Comparison of ENCODE assay signal across 8 mouse cellular contexts in genomic region chr9:61914203-61914916, GRCm38 (mm10). TPM values are rescaled to one million over a fixed set of nuclear protein-coding genes. Genes with fewer than 3 reads are reported as not detected.
DNase-seq lines count a peak whose midpoint lies in the region; ATAC-seq and TF ChIP-seq lines count a peak whose summit lies in the region.

Gene Rplp1, minus strand, starts transcription at chr9:61914542.

- TF ChIP-seq POLR2A in brain, embryonic 14.5 days (IDR thresholded peaks at IDR 0.05; ENCODE audit: borderline replicate concordance, extremely low read depth, insufficient read depth, insufficient read length, poor library complexity, severe bottlenecking) = 0 out of 2 replicates have a peak, but pooled peaks have one; percentile 35
- TF ChIP-seq POLR2A in liver, adult 2 months (IDR thresholded peaks at IDR 0.05; ENCODE audit: extremely low read depth, insufficient read depth, low read length) = peak; percentile 67; the same call in 1 of the 2 replicates
- peak; percentile 86 for TF ChIP-seq POLR2A in myocyte (IDR thresholded peaks at IDR 0.05; ENCODE audit: insufficient read length, low read depth)

- H3K36me3 ChIP-seq in C2C12 (ENCODE audit: control insufficient read depth, insufficient read depth) = peaks cover 36% of the 10 kb centered on the region
- H3K36me3 ChIP-seq in erythroblast, embryonic 14.5 days (ENCODE audit: control insufficient read depth) = peaks cover 74% of the 10 kb centered on the region
- H3K36me3 ChIP-seq in heart, embryonic 11.5 days (ENCODE audit: control insufficient read depth, insufficient read depth, low read length) = peaks cover 17% of the 10 kb centered on the region
- H3K36me3 ChIP-seq in kidney, embryonic 16.5 days (ENCODE audit: insufficient read depth, low read length) = peaks cover 45% of the 10 kb centered on the region
- peaks cover 13% of the 10 kb centered on the region for H3K36me3 ChIP-seq in liver, adult 2 months (ENCODE audit: control insufficient read depth, insufficient read depth, low read length)
- H3K36me3 ChIP-seq in myocyte (ENCODE audit: control insufficient read depth, insufficient read depth) = no peaks in the 10 kb centered on the region
- peaks cover 4% of the 10 kb centered on the region for H3K36me3 ChIP-seq in splenic B cell, adult 2 months (ENCODE audit: control insufficient read depth, insufficient read depth, low read length, poor library complexity, severe bottlenecking)

- H3K79me2 ChIP-seq in C2C12 (ENCODE audit: control insufficient read depth, insufficient read depth) (peaks cover 19% of the 10 kb centered on the region), myocyte (ENCODE audit: control insufficient read depth, insufficient read depth) (peaks cover 9% of the 10 kb centered on the region)
- no peaks in the 10 kb centered on the region for H3K79me2 ChIP-seq in liver, adult 2 months (ENCODE audit: control insufficient read depth, insufficient read depth, low read length)

- peak; percentile 90 for ATAC-seq in heart, embryonic 11.5 days (replicated peaks; ENCODE audit: insufficient number of reproducible peaks, low FRiP score, low TSS enrichment)
- peak; percentile 97 for ATAC-seq in kidney, embryonic 16.5 days (ENCODE audit: low FRiP score, low TSS enrichment)

- under 1% methylated on average over 68 of the region's 70 CpGs for WGBS in heart, embryonic 11.5 days (ENCODE audit: insufficient replicate concordance)
- under 1% methylated on average over 66 of the region's 70 CpGs for WGBS in kidney, embryonic 16.5 days
- WGBS in liver, adult 2 months = under 1% methylated on average over 70 of the region's 70 CpGs

- peaks cover 12% of the 10 kb centered on the region for H3K79me3 ChIP-seq in C2C12 (ENCODE audit: low read depth)

- H3K4me2 ChIP-seq in heart, embryonic 11.5 days = peak within 1 kb of the TSS; percentile 76
- H3K4me2 ChIP-seq in kidney, embryonic 16.5 days (replicated peaks; ENCODE audit: low read depth, low read length) = peak within 1 kb of the TSS; percentile 75
- peak within 1 kb of the TSS; percentile 88 for H3K4me2 ChIP-seq in myocyte (ENCODE audit: low read depth)

- H3K4me3 ChIP-seq in C2C12 (ENCODE audit: insufficient read depth, poor library complexity, severe bottlenecking) (peak within 1 kb of the TSS; percentile 64), myocyte (peak within 1 kb of the TSS; percentile 89)
- H3K4me3 ChIP-seq in erythroblast, embryonic 14.5 days (replicated peaks) = peak within 1 kb of the TSS; percentile 72
- peak within 1 kb of the TSS; percentile 86 for H3K4me3 ChIP-seq in heart, embryonic 11.5 days (ENCODE audit: low read depth, low read length)
- H3K4me3 ChIP-seq in kidney, embryonic 16.5 days (ENCODE audit: low read length) = peak within 1 kb of the TSS; percentile 93
- H3K4me3 ChIP-seq in liver, adult 2 months (ENCODE audit: insufficient read depth, low read depth, low read length) = peak within 1 kb of the TSS; percentile 59

- peaks cover 64% of the 10 kb centered on the region for H3K4me1 ChIP-seq in erythroblast, embryonic 14.5 days (ENCODE audit: control insufficient read depth)
- peaks cover 10% of the 10 kb centered on the region; the same call in 1 of the 2 replicates for H3K4me1 ChIP-seq in heart, embryonic 11.5 days (ENCODE audit: control insufficient read depth, insufficient read depth, low read length)
- peaks cover 22% of the 10 kb centered on the region for H3K4me1 ChIP-seq in kidney, embryonic 16.5 days (ENCODE audit: insufficient read depth, low read length)
- H3K4me1 ChIP-seq in liver, adult 2 months (ENCODE audit: control insufficient read depth, insufficient read depth, low read length) = 0 out of 2 replicates have a peak, but pooled peaks cover 4% of the 10 kb centered on the region

- no peaks in the 10 kb centered on the region for H3K9me3 ChIP-seq in erythroblast, embryonic 14.5 days (ENCODE audit: control insufficient read depth, low read length)
- no peaks in the 10 kb centered on the region for H3K9me3 ChIP-seq in heart, embryonic 11.5 days (replicated peaks; ENCODE audit: control insufficient read depth, low read length)
- H3K9me3 ChIP-seq in kidney, embryonic 16.5 days (ENCODE audit: low read length) = no peaks in the 10 kb centered on the region

- DNase-seq in brain, embryonic 14.5 days (ENCODE audit: low read depth) = peak; percentile 99
- DNase-seq in liver, adult 2 months (ENCODE audit: extremely low read depth, low read depth, low spot score) = peak; percentile 92
- peak; percentile 98 for DNase-seq in splenic B cell, adult 2 months (ENCODE audit: low read depth, low spot score)

- H3K27ac ChIP-seq in heart, embryonic 11.5 days (ENCODE audit: low read depth, low read length) = peak within 1 kb of the TSS; percentile 94
- H3K27ac ChIP-seq in kidney, embryonic 16.5 days (ENCODE audit: low read length) = peak within 1 kb of the TSS; percentile 97
- H3K27ac ChIP-seq in liver, adult 2 months (replicated peaks; ENCODE audit: insufficient read depth, low read depth, low read length) = peak within 1 kb of the TSS; percentile 65

- H3K27me3 ChIP-seq in C2C12 (ENCODE audit: control insufficient read depth, insufficient read depth, insufficient read length) (no peaks in the 10 kb centered on the region), myocyte (ENCODE audit: control insufficient read depth, insufficient read depth, insufficient read length) (no peaks in the 10 kb centered on the region)
- H3K27me3 ChIP-seq in erythroblast, embryonic 14.5 days (ENCODE audit: control insufficient read depth) = no peaks in the 10 kb centered on the region
- no peaks in the 10 kb centered on the region for H3K27me3 ChIP-seq in heart, embryonic 11.5 days (ENCODE audit: control insufficient read depth, insufficient read depth, low read length)
- H3K27me3 ChIP-seq in kidney, embryonic 16.5 days (ENCODE audit: insufficient read depth, low read length) = no peaks in the 10 kb centered on the region
- H3K27me3 ChIP-seq in liver, adult 2 months (ENCODE audit: control insufficient read depth, insufficient read depth, low read length) = no peaks in the 10 kb centered on the region
- no peaks in the 10 kb centered on the region for H3K27me3 ChIP-seq in splenic B cell, adult 2 months (ENCODE audit: control insufficient read depth, insufficient read depth, low read length, poor library complexity, severe bottlenecking)

- no peak for TF ChIP-seq CTCF in C2C12 (IDR thresholded peaks at IDR 0.05; ENCODE audit: control insufficient read depth, insufficient read depth, insufficient read length)
- TF ChIP-seq CTCF in brain, embryonic 14.5 days (IDR thresholded peaks at IDR 0.05; ENCODE audit: borderline replicate concordance, extremely low read depth, insufficient read depth, insufficient read length) = no peak
- no peak for TF ChIP-seq CTCF in liver, adult 2 months (IDR thresholded peaks at IDR 0.05; ENCODE audit: low read depth, low read length)

- H3ac ChIP-seq in C2C12 (ENCODE audit: control insufficient read depth, insufficient read length, low read depth) (peak within 1 kb of the TSS; percentile 90), myocyte (ENCODE audit: control insufficient read depth, insufficient read length) (peak within 1 kb of the TSS; percentile 94)

- H3K9ac ChIP-seq in heart, embryonic 11.5 days (ENCODE audit: low read depth, low read length) = peak within 1 kb of the TSS; percentile 89
- H3K9ac ChIP-seq in kidney, embryonic 16.5 days (replicated peaks; ENCODE audit: low read length) = peak within 1 kb of the TSS; percentile 91
- peak within 1 kb of the TSS; percentile 75 for H3K9ac ChIP-seq in liver, adult 2 months (ENCODE audit: low read depth, low read length)

TF ChIP-seq in C2C12, 6 proteins besides CTCF, POLR2A, EP300 and RAD21:
- TF ChIP-seq MYOG (IDR thresholded peaks at IDR 0.05; ENCODE audit: control insufficient read depth, extremely low read depth, insufficient read length) = no peak
- peak; percentile 35 for TF ChIP-seq MAX (IDR thresholded peaks at IDR 0.05)
- TF ChIP-seq USF1 (IDR thresholded peaks at IDR 0.05; ENCODE audit: low read depth) = peak; percentile 55

TF ChIP-seq in myocyte, 11 proteins besides CTCF, POLR2A, EP300 and RAD21:
- TF ChIP-seq POLR2AphosphoS2 (IDR thresholded peaks at IDR 0.05; ENCODE audit: insufficient read length, low read depth) = peak; percentile 92
- no peak for TF ChIP-seq TCF3 (IDR thresholded peaks at IDR 0.05; ENCODE audit: insufficient read length, low read depth)
- no peak for TF ChIP-seq TCF12 (IDR thresholded peaks at IDR 0.05; ENCODE audit: insufficient read depth, poor library complexity, severe bottlenecking)
- peak; percentile 11 for TF ChIP-seq USF1 (IDR thresholded peaks at IDR 0.05; ENCODE audit: low read depth)
- peak; percentile 20 for TF ChIP-seq SRF (IDR thresholded peaks at IDR 0.05; ENCODE audit: control insufficient read depth, insufficient read length, low read depth)
- peak in 2 of 3 experiments; percentile 6 to 16 for TF ChIP-seq MYOG (IDR thresholded peaks at IDR 0.05; ENCODE audit: control insufficient read depth in 1 of 3, insufficient read depth in 1 of 3, insufficient read length in 2 of 3, low read depth in 2 of 3)

RNA-seq across cellular contexts. Expression of gene Rplp1, which starts in this region (rescaled TPM):
- polyA plus RNA-seq in C2C12 (2012; fragmentation: generic; extraction: Trizol) (13,097 TPM), myocyte (2012; fragmentation: generic; extraction: Trizol) (9,411 TPM)
- 4,229 and 5,499 TPM in 2 replicates for polyA plus RNA-seq in brain, embryonic 14.5 days (2012; rRNA removed)
- polyA plus RNA-seq in erythroblast, embryonic 14.5 days (2012) = 3,562 and 4,475 TPM in 2 replicates
- 963 and 1,096 TPM in 2 replicates for polyA plus RNA-seq in heart, embryonic 11.5 days (2014; fragmentation: Nextera tagmentation; extraction: Ambion mirVana)
- 1,273 and 1,285 TPM in 2 replicates for polyA plus RNA-seq in kidney, embryonic 16.5 days (2015; fragmentation: Nextera tagmentation; extraction: Ambion mirVana)
- 1,606 and 2,153 TPM in 2 replicates for total RNA-seq in liver, adult 2 months (2014; rRNA removed)
- 5,211 and 6,066 TPM in 2 replicates for polyA plus RNA-seq in liver, adult 2 months (2012; rRNA removed)

Comparison
In these comparisons a context has a peak if more than half of its experiments do, and no peak if none do; other contexts are left out.
1. Peak in every context shown above with its lines: DNase-seq, ATAC-seq, H3K4me3 ChIP-seq and H3K27ac ChIP-seq.
2. POLR2A ChIP-seq: peak in every context shown above with its lines; median percentile 86 in myocyte; 67 in liver, adult 2 months; 35 in brain, embryonic 14.5 days.